In the genomic region with DNA sequence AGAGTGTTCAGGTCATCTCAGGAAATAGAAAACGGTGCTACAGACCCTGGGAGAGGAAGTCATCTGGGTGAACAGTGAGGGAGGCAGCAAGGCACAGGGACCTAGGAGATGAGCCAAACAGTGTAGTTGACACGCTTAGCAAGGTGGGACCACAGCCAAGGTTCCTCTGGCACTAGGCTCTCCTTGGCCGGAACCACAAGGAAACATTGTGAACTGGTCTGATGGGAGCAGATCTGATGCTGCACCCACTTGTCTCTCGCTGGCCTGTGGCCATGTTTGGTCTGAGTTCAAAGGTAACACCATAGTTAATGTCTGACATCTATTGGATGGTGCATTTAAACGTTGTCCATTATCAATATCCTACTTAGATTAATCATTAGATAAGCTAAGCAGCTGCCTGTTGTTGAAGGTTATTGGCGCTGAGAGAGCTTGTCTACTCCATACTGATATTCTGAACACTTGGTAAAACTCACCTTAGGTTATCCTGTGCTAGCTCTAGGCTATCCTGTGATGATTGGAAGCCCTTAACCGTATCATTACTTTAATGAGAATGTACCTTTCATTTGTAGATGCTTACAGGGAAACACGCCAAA, we compare ENCODE assay signal across 9 mouse cellular contexts.
DNase-seq lines count a peak whose midpoint lies in the region.
"Had no signal": no experiment of that assay in that cellular context is flagged by ENCODE, and none has a peak within 500 bp of the region (broad histone marks: within the 10 kb centered on the region; RNA-seq: fewer than 3 reads in every experiment).

No protein-coding gene starts in this region.

- intact Hi-C loops in left cerebral cortex, postnatal 4 days (cut with DNase I): no loop called here

- peak; percentile 93 for DNase-seq in left cerebral cortex, postnatal 4 days
- no peak for DNase-seq in left cerebral cortex, adult 8-10 months (ENCODE audit: low spot score in 2 of 2)
- DNase-seq in cerebellum, adult 18-20 months: peak; percentile 77 to 85
- DNase-seq in heart, adult 8-10 months (ENCODE audit: low spot score): peak; percentile 80
- DNase-seq in lung, postnatal 25 days (ENCODE audit: low spot score): peak; percentile 43
- DNase-seq in urinary bladder, postnatal 4 days (ENCODE audit: low spot score in 2 of 2): no peak
- DNase-seq in left cerebral cortex, adult 11 months (ENCODE audit: low spot score): no peak
- no peak for DNase-seq in thymus, postnatal 10 days (ENCODE audit: low spot score in 2 of 2)
- DNase-seq: lung, embryonic 14.5 days had no signal

Comparison
In these comparisons a context has a peak if more than half of its experiments do, and no peak if none do; other contexts are left out.
1. DNase-seq: peak in left cerebral cortex, postnatal 4 days (single experiment), cerebellum, adult 18-20 months (2 of 2), heart, adult 8-10 months (single experiment) and lung, postnatal 25 days (single experiment); none in left cerebral cortex, adult 8-10 months (0 of 2), urinary bladder, postnatal 4 days (0 of 2), left cerebral cortex, adult 11 months (single experiment) and thymus, postnatal 10 days (0 of 2).